Mouse (Mus musculus): ENCODE data around the gene Fkbp1a. TPM values are rescaled to one million over a fixed set of nuclear protein-coding genes. Genes with fewer than 3 reads are reported as not detected.

Gene Fkbp1a
- polyA plus RNA-seq, 1 experiment from 2014 or later = 859 TPM

DNA sequence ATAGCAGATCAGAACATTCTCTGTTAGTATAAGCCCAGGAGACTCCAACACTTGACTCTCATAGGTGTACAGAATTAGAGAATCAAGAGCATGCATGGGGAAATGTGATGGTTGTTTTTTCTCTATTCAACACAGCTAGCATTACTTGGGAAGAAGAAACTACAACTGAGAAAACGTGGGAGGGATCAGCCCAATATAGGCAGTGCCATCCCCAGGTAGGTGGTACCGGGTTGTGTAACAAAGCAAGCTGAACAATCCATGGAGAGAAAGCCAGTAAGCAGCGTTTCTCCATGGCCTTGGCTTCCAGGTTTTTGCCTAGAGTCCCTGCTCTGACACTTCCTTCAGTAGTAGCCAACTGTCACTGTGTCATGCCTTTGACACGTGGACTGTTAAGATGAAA, 3.6 kb upstream of the Fkbp1a start:
- Histone ChIP-seq H3K27me3 (ENCODE audit: control insufficient read depth, insufficient read depth, low read length) (no peaks in the 10 kb centered on the region), H3K36me3 (ENCODE audit: control insufficient read depth, insufficient read depth, low read length) (no peaks in the 10 kb centered on the region), H3K4me2 (no peak overlapping the region), H3K9me3 (replicated peaks; ENCODE audit: control insufficient read depth, low read length) (no peaks in the 10 kb centered on the region), H3K4me1 (ENCODE audit: control insufficient read depth, insufficient read depth, low read length) (peaks cover 5% of the 10 kb centered on the region), H3K4me3 (ENCODE audit: low read depth, low read length) (no peak overlapping the region), H3K27ac (ENCODE audit: low read depth, low read length) (no peak overlapping the region), H3K9ac (ENCODE audit: low read depth, low read length) (no peak overlapping the region)
- WGBS (ENCODE audit: insufficient replicate concordance) = 61% methylated on average over 4 of the region's 4 CpGs
- no peak for ATAC-seq (replicated peaks; ENCODE audit: insufficient number of reproducible peaks, low FRiP score, low TSS enrichment)

GRCm38 (mm10) chr2:151543063-151543895, 996 bp downstream of the Fkbp1a start:
- Histone ChIP-seq H3K9ac (ENCODE audit: low read depth, low read length) (peak overlapping the region; percentile 98), H3K4me2 (peak overlapping the region; percentile 88), H3K4me1 (ENCODE audit: control insufficient read depth, insufficient read depth, low read length) (peaks cover 46% of the 10 kb centered on the region), H3K4me3 (ENCODE audit: low read depth, low read length) (peak overlapping the region; percentile 98), H3K27ac (ENCODE audit: low read depth, low read length) (peak overlapping the region; percentile 97), H3K27me3 (ENCODE audit: control insufficient read depth, insufficient read depth, low read length) (no peaks in the 10 kb centered on the region), H3K9me3 (replicated peaks; ENCODE audit: control insufficient read depth, low read length) (no peaks in the 10 kb centered on the region), H3K36me3 (ENCODE audit: control insufficient read depth, insufficient read depth, low read length) (peaks cover 16% of the 10 kb centered on the region)
- 0 out of 2 replicates have a peak, but pooled peaks have one; percentile 14 for ATAC-seq (replicated peaks; ENCODE audit: insufficient number of reproducible peaks, low FRiP score, low TSS enrichment)
- under 1% methylated on average over 21 of the region's 21 CpGs for WGBS (ENCODE audit: insufficient replicate concordance)

GRCm38 (mm10) chr2:151544673-151545072, 2.4 kb downstream of the Fkbp1a start:
- ATAC-seq (replicated peaks; ENCODE audit: insufficient number of reproducible peaks, low FRiP score, low TSS enrichment) = no peak
- H3K4me3 ChIP-seq (ENCODE audit: low read depth, low read length) = peak overlapping the region; percentile 98
- peak overlapping the region; percentile 54; the same call in 1 of the 2 replicates for H3K27ac ChIP-seq (ENCODE audit: low read depth, low read length)
- H3K27me3 ChIP-seq (ENCODE audit: control insufficient read depth, insufficient read depth, low read length) = no peaks in the 10 kb centered on the region
- H3K36me3 ChIP-seq (ENCODE audit: control insufficient read depth, insufficient read depth, low read length) = peaks cover 16% of the 10 kb centered on the region
- H3K9ac ChIP-seq (ENCODE audit: low read depth, low read length) = peak overlapping the region; percentile 98; the same call in 1 of the 2 replicates
- 52% methylated on average over 6 of the region's 6 CpGs for WGBS (ENCODE audit: insufficient replicate concordance)
- peaks cover 56% of the 10 kb centered on the region for H3K4me1 ChIP-seq (ENCODE audit: control insufficient read depth, insufficient read depth, low read length)
- H3K4me2 ChIP-seq = peak overlapping the region; percentile 88
- no peaks in the 10 kb centered on the region for H3K9me3 ChIP-seq (replicated peaks; ENCODE audit: control insufficient read depth, low read length)

- no peak overlapping the region for H3K27ac ChIP-seq (ENCODE audit: low read depth, low read length)
- H3K27me3 ChIP-seq (ENCODE audit: control insufficient read depth, insufficient read depth, low read length) = no peaks in the 10 kb centered on the region
- no peak for ATAC-seq (replicated peaks; ENCODE audit: insufficient number of reproducible peaks, low FRiP score, low TSS enrichment)
- WGBS (ENCODE audit: insufficient replicate concordance) = 89% methylated on average over 4 of the region's 4 CpGs
- peaks cover 22% of the 10 kb centered on the region for H3K36me3 ChIP-seq (ENCODE audit: control insufficient read depth, insufficient read depth, low read length)
- H3K9me3 ChIP-seq (replicated peaks; ENCODE audit: control insufficient read depth, low read length) = no peaks in the 10 kb centered on the region
- H3K9ac ChIP-seq (ENCODE audit: low read depth, low read length) = no peak overlapping the region
- H3K4me2 ChIP-seq = no peak overlapping the region
- H3K4me1 ChIP-seq (ENCODE audit: control insufficient read depth, insufficient read depth, low read length) = peaks cover 66% of the 10 kb centered on the region
- H3K4me3 ChIP-seq (ENCODE audit: low read depth, low read length) = no peak overlapping the region
These were observed 4.3 kb downstream of the Fkbp1a start for GRCm38 (mm10) chr2:151546571-151546970.

- H3K27ac ChIP-seq (ENCODE audit: low read depth, low read length) = 0 out of 2 replicates have a peak overlapping the region, but pooled peaks have one; percentile 22
- no peak overlapping the region for H3K4me3 ChIP-seq (ENCODE audit: low read depth, low read length)
- 65% methylated on average over 3 of the region's 3 CpGs for WGBS (ENCODE audit: insufficient replicate concordance)
- H3K36me3 ChIP-seq (ENCODE audit: control insufficient read depth, insufficient read depth, low read length) = peaks cover 27% of the 10 kb centered on the region
- H3K27me3 ChIP-seq (ENCODE audit: control insufficient read depth, insufficient read depth, low read length) = no peaks in the 10 kb centered on the region
- H3K4me2 ChIP-seq = no peak overlapping the region
- no peaks in the 10 kb centered on the region for H3K9me3 ChIP-seq (replicated peaks; ENCODE audit: control insufficient read depth, low read length)
- ATAC-seq (replicated peaks; ENCODE audit: insufficient number of reproducible peaks, low FRiP score, low TSS enrichment) = no peak
- H3K9ac ChIP-seq (ENCODE audit: low read depth, low read length) = no peak overlapping the region
- H3K4me1 ChIP-seq (ENCODE audit: control insufficient read depth, insufficient read depth, low read length) = peaks cover 58% of the 10 kb centered on the region
These were observed 7.4 kb downstream of the Fkbp1a start for GRCm38 (mm10) chr2:151549615-151550121.

DNA sequence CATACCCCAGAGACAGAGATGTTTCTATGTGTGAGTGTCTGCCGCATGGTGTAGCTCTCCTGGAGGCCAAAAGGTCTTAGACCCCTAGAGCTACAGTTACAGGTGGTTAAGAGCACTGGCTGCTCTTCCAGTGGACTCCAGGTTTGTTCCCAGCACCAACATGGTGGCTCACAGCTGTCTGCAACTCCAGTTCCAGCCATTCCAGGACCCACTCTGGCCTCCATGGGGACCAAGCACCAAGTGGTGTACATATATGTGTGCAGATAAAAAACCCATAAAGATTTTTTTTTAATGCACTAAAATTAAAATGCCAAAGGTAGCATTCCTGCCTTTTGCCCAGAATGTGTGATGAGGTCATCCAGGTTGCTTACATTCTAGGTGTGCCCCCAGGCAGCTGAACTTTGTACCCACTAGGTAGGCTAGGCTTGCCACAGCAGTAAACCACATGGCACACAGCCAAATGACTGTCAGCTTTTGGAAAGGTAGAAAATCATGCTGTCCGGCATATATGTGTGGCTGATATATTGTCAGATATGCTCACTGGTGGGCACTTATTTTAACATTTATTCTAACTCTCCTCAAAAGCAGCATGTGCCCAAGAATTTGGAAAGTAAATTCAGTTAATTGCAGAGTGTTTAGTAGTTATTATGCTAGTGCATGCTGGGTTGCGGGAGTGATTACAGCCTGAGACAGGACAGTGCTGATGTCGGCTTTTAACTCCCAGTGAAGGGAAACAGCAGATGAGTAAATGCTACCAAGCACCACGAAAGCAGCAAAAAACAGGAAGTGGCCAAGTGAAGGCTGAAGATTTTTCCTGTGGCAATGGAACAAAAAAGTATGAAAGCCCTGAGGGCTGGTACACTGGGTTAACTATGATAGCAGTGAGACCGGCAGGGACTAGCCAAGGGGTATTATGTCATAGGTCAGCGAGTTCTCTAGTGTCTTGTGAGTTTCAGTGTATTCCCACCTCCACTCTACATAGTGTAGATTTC, 20.9 kb downstream of the Fkbp1a start:
- 75% methylated on average over 7 of the region's 7 CpGs for WGBS (ENCODE audit: insufficient replicate concordance)
- Histone ChIP-seq H3K27me3 (ENCODE audit: control insufficient read depth, insufficient read depth, low read length) (no peaks in the 10 kb centered on the region), H3K27ac (ENCODE audit: low read depth, low read length) (no peak overlapping the region), H3K9me3 (replicated peaks; ENCODE audit: control insufficient read depth, low read length) (no peaks in the 10 kb centered on the region), H3K9ac (ENCODE audit: low read depth, low read length) (no peak overlapping the region), H3K4me2 (no peak overlapping the region), H3K36me3 (ENCODE audit: control insufficient read depth, insufficient read depth, low read length) (peaks cover 30% of the 10 kb centered on the region), H3K4me1 (ENCODE audit: control insufficient read depth, insufficient read depth, low read length) (no peaks in the 10 kb centered on the region), H3K4me3 (ENCODE audit: low read depth, low read length) (no peak overlapping the region)
- no peak for ATAC-seq (replicated peaks; ENCODE audit: insufficient number of reproducible peaks, low FRiP score, low TSS enrichment)

GRCm38 (mm10) chr2:151564006-151564405, 21.7 kb downstream of the Fkbp1a start:
- H3K9ac ChIP-seq (ENCODE audit: low read depth, low read length) = no peak overlapping the region
- H3K4me3 ChIP-seq (ENCODE audit: low read depth, low read length) = no peak overlapping the region
- ATAC-seq (replicated peaks; ENCODE audit: insufficient number of reproducible peaks, low FRiP score, low TSS enrichment) = no peak
- H3K27ac ChIP-seq (ENCODE audit: low read depth, low read length) = no peak overlapping the region
- no peak overlapping the region for H3K4me2 ChIP-seq
- WGBS (ENCODE audit: insufficient replicate concordance) = 72% methylated on average over 1 of the region's 1 CpGs
- peaks cover 25% of the 10 kb centered on the region for H3K36me3 ChIP-seq (ENCODE audit: control insufficient read depth, insufficient read depth, low read length)
- no peaks in the 10 kb centered on the region for H3K27me3 ChIP-seq (ENCODE audit: control insufficient read depth, insufficient read depth, low read length)
- no peaks in the 10 kb centered on the region for H3K4me1 ChIP-seq (ENCODE audit: control insufficient read depth, insufficient read depth, low read length)
- no peaks in the 10 kb centered on the region for H3K9me3 ChIP-seq (replicated peaks; ENCODE audit: control insufficient read depth, low read length)

DNA sequence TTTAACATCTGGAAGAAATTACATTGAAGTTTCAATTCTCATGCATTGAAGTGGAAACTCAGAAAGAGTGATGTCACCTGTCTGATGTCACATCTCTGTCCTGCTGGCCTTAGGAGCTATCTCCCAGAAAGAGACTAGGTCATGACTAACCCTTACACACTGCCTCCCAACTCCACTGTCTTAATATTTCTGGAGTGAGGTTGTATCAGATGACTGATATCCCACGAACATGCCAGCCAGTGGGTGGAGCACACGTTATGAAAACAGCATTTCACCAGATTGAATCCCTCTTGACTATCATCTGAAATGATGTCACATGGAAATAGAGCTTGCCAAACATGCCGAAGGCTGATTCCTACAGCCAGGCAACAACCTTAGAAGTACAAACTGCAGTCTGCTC, 22.7 kb downstream of the Fkbp1a start:
- Histone ChIP-seq H3K27ac (ENCODE audit: low read depth, low read length) (no peak overlapping the region), H3K9ac (ENCODE audit: low read depth, low read length) (no peak overlapping the region), H3K4me2 (no peak overlapping the region), H3K4me1 (ENCODE audit: control insufficient read depth, insufficient read depth, low read length) (no peaks in the 10 kb centered on the region), H3K27me3 (ENCODE audit: control insufficient read depth, insufficient read depth, low read length) (no peaks in the 10 kb centered on the region), H3K9me3 (replicated peaks; ENCODE audit: control insufficient read depth, low read length) (no peaks in the 10 kb centered on the region), H3K36me3 (ENCODE audit: control insufficient read depth, insufficient read depth, low read length) (peaks cover 16% of the 10 kb centered on the region), H3K4me3 (ENCODE audit: low read depth, low read length) (no peak overlapping the region)
- WGBS (ENCODE audit: insufficient replicate concordance) = 65% methylated on average over 3 of the region's 3 CpGs
- ATAC-seq (replicated peaks; ENCODE audit: insufficient number of reproducible peaks, low FRiP score, low TSS enrichment) = no peak
